Mouse (Mus musculus): ENCODE data around the gene Rest.

GRCm38 (mm10) chr5:77217211-77217610 lies 48.1 kb upstream of the Rest start:
- TF ChIP-seq TAL1 (IDR thresholded peaks at IDR 0.05; ENCODE audit: low read length) (no peak), GATA1 (IDR thresholded peaks at IDR 0.05; ENCODE audit: low read length) (no peak)
